Mouse (Mus musculus) fat pad, adult 2 months (tissue): ENCODE measurements around the gene Il1rap.
A peak's percentile ranks its signal among the peaks of the same experiment; 100 is the strongest.

ENCODE experiments used
- DNase-seq: peaks from one replicate; pipeline ENCODE4 v3.0.0-alpha.2; 2011; ENCODE audit warnings: low read depth, low spot score; ENCODE audit errors: extremely low read depth

Gene Il1rap

GRCm38 (mm10) chr16:26581048-26581912, at the start of gene Il1rap:
Gene Il1rap (plus strand): TSS chr16:26581704.
- DNase-seq: no peak

GRCm38 (mm10) chr16:26532287-26532686, 49.2 kb upstream of the Il1rap start:
- DNase-seq: no peak

- DNase-seq: no peak
Measured at GRCm38 (mm10) chr16:26546170-26546878, 35.2 kb upstream of the Il1rap start.

- DNase-seq: no peak
Measured at GRCm38 (mm10) chr16:26546879-26547206, 34.7 kb upstream of the Il1rap start.

- DNase-seq: no peak
Measured at GRCm38 (mm10) chr16:26549221-26549620, 32.3 kb upstream of the Il1rap start.

- no peak for DNase-seq
Measured at GRCm38 (mm10) chr16:26552234-26552633, 29.3 kb upstream of the Il1rap start.

DNA sequence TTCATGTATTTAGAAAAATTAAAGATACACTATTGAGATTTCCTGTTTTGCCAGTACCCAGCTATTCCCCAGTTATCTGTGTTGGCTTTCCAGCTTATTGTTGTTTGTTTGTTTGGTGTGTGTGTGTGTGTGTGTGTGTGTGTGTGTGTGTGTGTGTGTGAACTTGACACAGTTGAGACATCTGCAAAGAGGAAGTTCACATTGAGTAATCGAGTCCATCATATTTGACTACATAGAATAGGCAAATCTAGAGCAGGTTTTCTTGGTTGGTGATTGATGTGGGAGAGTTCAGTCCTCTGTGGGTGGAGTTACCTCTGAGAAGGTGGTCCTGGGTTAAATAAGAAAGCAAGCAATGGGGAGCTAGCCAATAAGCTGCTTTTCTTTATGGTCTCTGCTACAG, 22.7 kb upstream of the Il1rap start:
- DNase-seq: no peak

GRCm38 (mm10) chr16:26561743-26562142, 19.8 kb upstream of the Il1rap start:
- no peak for DNase-seq

DNA sequence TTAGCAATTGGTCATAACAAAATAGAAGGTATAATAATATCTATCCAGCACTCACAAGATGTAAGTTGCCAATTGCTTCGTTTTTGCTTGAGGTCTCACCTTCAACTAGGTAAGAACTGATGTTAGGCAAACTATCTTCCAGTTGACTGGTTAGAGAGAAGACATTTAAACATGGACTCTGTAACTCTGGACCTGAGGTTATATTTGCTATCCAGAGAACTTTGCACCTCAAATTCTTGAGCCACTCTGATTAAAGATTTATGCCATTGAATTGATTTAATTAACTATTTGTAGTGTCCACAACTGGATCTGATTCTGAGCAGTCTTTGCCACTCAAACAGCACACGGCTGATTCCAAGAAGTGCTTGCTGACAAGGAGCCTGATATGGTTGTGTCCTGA, 18.7 kb upstream of the Il1rap start:
- DNase-seq: no peak

- no peak for DNase-seq
Measured at GRCm38 (mm10) chr16:26569387-26569978, 12.0 kb upstream of the Il1rap start.

GRCm38 (mm10) chr16:26571836-26572235, 9.7 kb upstream of the Il1rap start:
- peak; percentile 66 for DNase-seq

DNA sequence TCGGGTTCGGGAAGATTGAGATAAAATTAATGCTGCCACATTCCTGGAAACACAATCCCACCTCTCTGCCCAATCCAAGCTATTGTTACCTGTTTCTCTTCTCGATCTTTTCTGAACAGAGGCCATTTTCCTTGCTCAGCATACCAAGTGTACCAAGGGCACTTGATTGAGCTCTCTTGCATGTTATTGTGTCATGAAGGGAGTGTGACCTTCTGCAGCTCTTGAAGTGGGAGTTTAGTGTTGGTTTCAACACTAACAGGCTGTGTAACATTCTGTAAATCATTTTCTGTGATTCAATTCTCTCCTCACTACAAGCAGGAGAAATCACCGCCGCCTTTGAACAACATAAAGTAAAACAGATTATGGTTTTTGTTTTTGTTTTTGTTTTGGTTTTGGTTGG, 7.3 kb upstream of the Il1rap start:
- no peak for DNase-seq

DNA sequence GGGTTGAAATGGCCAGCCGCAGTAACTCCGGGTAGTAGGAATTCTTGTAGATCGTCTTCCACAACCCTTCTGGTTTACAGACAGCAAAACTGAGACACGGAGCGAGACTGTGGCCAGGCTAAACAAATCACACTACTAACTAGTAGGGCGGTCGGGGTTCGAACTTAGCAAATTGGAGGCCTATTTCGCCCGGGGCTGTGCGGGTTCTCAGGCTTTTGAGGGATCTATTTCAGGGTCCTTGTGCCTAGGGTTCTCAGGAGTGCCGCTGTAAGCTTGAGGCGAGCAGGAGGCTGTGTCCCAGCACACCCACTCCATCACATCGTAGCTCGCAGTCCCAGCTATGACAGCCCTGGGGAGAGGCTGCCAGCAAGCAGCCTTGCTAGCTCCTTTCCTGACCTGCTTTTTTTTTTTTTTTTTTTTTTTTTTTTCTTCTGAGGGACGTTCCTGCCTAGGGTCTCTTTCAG, 441 bp downstream of the Il1rap start:
- DNase-seq: no peak

DNA sequence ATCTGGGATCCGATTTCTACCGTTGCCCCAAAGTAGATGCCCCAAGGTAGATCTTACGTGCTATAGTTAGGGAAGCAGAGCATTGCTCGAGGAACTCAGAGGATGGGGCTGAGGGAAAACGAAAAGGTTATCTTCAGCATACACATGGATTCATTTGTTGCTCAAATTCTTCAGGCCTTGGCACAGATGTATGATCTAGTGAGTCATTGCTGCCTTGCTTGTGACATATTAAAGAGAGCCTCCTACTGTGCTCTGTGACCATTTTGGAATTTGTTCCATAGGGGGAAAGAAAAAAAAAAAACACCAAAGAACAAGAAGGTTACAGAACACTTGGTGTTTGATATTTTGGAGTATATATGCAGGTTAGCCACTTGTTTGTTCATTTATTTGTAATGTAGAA, 4.3 kb downstream of the Il1rap start:
- DNase-seq: no peak

DNA sequence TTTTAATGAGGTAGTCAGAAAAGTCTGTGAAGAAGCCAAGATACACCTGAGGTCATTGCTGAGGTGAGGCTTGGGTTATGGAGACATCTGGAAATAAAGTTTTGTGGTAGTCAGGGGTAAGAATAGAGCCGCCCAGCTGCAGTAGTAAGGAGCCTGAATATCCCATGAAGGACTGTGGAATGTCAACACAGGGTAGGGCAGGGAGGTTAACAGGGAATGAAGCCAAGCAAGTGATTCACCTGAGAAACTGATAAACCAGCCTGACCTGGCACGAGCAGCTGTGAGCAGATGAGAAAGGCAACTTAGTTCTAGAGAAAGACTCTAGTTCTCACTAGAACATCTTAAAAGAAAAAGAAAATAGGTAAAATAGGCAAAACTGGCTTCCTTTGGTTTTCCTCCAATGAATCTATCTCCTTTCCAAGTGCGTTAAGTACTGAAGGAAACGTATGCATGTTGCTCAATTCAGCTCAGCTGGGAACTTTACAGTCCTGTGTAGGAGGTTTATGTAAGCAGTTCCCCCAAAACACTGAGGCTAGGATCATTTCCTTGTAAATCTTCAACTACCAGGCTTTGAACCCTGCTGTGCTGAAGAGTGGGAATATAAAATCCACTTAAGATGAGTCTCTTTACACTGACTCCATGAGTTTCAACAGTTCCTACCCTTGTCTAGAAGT, 9.5 kb downstream of the Il1rap start:
- no peak for DNase-seq

- DNase-seq: no peak
Measured at GRCm38 (mm10) chr16:26596440-26596839, 14.9 kb downstream of the Il1rap start.

DNA sequence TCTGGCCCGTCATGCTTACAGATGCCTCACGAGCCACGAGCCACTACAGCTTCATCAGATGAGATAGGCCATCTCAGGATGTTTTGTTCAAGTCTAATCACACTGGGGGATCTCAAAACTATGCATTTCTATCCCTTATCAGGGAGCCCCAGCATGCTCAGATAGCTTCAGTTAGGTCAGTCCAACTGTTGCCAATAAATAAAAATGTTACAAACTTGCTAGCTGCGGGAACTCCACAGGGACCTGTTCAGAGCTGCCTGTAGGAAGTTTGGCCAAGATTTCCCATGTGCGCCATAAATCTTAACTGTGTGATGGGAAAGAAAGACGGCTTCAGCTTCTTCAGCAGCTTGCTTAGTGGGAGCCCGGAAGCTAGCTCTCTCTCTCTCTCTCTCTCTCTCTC, 15.8 kb downstream of the Il1rap start:
- DNase-seq: no peak

- no peak for DNase-seq
Measured at GRCm38 (mm10) chr16:26598591-26598990, 17.1 kb downstream of the Il1rap start.

DNA sequence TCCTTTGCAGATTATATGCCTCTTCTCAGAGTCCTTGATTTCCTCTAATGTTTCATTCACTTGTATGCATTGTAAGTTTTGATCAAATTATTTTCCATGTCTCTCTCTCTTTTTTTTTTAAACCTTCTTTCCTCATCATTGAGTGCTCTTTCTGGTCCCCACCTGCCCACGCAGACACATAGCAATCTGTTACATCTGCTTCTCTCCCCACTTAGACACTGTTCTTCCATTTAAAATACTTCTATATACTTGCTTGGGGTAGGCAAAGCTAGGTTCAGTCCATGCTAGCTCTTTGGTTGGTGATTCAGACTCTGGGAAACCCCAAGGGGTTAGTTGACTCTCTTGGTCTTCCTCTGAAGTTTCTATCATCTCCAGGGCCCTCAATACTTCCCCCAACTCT, 20.0 kb downstream of the Il1rap start:
- no peak for DNase-seq

DNA sequence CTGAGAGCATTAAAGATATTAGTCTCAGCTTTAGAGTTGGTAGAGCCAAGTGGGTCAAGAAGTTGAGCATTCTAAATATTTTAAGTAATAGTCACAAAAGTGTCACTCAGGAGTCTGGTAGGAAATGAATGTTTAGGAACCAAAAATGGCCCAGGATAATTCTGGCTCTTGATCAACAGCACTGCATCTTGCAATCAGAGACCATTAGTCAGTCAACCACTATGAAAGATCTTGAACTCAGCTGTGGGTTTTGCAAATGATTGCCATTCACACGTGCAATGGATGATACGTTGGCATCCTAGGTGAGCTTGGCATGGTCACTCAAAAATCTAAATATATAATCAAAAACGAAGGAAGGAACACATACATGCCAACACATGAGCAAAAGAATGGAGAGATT, 23.1 kb downstream of the Il1rap start:
- DNase-seq: no peak

- no peak for DNase-seq
Measured at GRCm38 (mm10) chr16:26608003-26608402, 26.5 kb downstream of the Il1rap start.
